Mouse (Mus musculus) natural killer cell, adult 2 months (primary cell): Measurements from ENCODE around the gene Ifitm5.
A peak's percentile ranks its signal among the peaks of the same experiment; 100 is the strongest.
"Not testable (repeated sequence)": the region's sequence is repeated elsewhere in the genome, so short reads cannot be mapped to it uniquely, and the experiment has no call there.

Experiments used
- DNase-seq, 2 experiments: peaks; one replicate each; pipeline ENCODE4 v3.0.0; 2022; ENCODE audit warnings: low spot score in 2 of 2

Gene Ifitm5

GRCm38 (mm10) chr7:140949824-140950530 lies at the start of gene Ifitm5:
Ifitm5 (minus strand) TSS chr7:140950291.
- DNase-seq = no peak

GRCm38 (mm10) chr7:140998853-140999700 lies 49.0 kb upstream of the Ifitm5 start:
- DNase-seq = no peak

- DNase-seq = no peak
These were observed 47.7 kb upstream of the Ifitm5 start for GRCm38 (mm10) chr7:140997817-140998216.

GRCm38 (mm10) chr7:140991117-140991689 lies 41.1 kb upstream of the Ifitm5 start:
- no peak for DNase-seq

- no peak for DNase-seq
These were observed 40.5 kb upstream of the Ifitm5 start for GRCm38 (mm10) chr7:140990622-140991021.

GRCm38 (mm10) chr7:140990185-140990584 lies 40.1 kb upstream of the Ifitm5 start:
- DNase-seq = no peak

GRCm38 (mm10) chr7:140989022-140989421 lies 38.9 kb upstream of the Ifitm5 start:
- DNase-seq = no peak

GRCm38 (mm10) chr7:140987182-140988138 lies 37.4 kb upstream of the Ifitm5 start:
- DNase-seq = no peak

- peak; percentile 15 to 59 for DNase-seq
These were observed 32.9 kb upstream of the Ifitm5 start for GRCm38 (mm10) chr7:140982971-140983370.

GRCm38 (mm10) chr7:140981704-140982103 lies 31.6 kb upstream of the Ifitm5 start:
- peak; percentile 73 to 89 for DNase-seq

GRCm38 (mm10) chr7:140976720-140977119 lies 26.6 kb upstream of the Ifitm5 start:
- DNase-seq = not testable (repeated sequence)

GRCm38 (mm10) chr7:140975465-140975864 lies 25.4 kb upstream of the Ifitm5 start:
- no peak for DNase-seq

GRCm38 (mm10) chr7:140974940-140975339 lies 24.8 kb upstream of the Ifitm5 start:
- DNase-seq = no peak

GRCm38 (mm10) chr7:140973396-140974165 lies 23.5 kb upstream of the Ifitm5 start:
- DNase-seq = no peak

GRCm38 (mm10) chr7:140971479-140972171 lies 21.5 kb upstream of the Ifitm5 start:
- no peak for DNase-seq

- no peak for DNase-seq
These were observed 20.8 kb upstream of the Ifitm5 start for GRCm38 (mm10) chr7:140970931-140971330.

GRCm38 (mm10) chr7:140968710-140969109 lies 18.6 kb upstream of the Ifitm5 start:
- not testable (repeated sequence) for DNase-seq

- no peak for DNase-seq
These were observed 17.9 kb upstream of the Ifitm5 start for GRCm38 (mm10) chr7:140967862-140968591.

- no peak for DNase-seq
These were observed 16.8 kb upstream of the Ifitm5 start, which contains the start of gene Ifitm1 for GRCm38 (mm10) chr7:140966921-140967320. Ifitm1 (plus strand) TSS chr7:140967221.
